In genomic region chr8:88390749-88391148, GRCm38 (mm10) we compare ENCODE assay signal across 9 mouse cellular contexts. TPM values are rescaled to one million over a fixed set of nuclear protein-coding genes. Genes with fewer than 3 reads are reported as not detected.
A peak's percentile ranks its signal among the peaks of the same experiment; 100 is the strongest.
DNase-seq lines count a peak whose midpoint lies in the region; ATAC-seq and TF ChIP-seq lines count a peak whose summit lies in the region.
"Had no signal": no experiment of that assay in that cellular context is flagged by ENCODE, and none has a peak within 500 bp of the region (broad histone marks: within the 10 kb centered on the region; RNA-seq: fewer than 3 reads in every experiment).

No protein-coding gene starts in this region.

- H3K4me3 ChIP-seq in midbrain, embryonic 11.5 days (ENCODE audit: low read depth, low read length): no peak overlapping the region
- H3K4me3 ChIP-seq in midbrain, embryonic 13.5 days (replicated peaks): no peak overlapping the region
- no peak overlapping the region for H3K4me3 ChIP-seq in liver, embryonic 14.5 days (ENCODE audit: insufficient read depth in 1 of 2, low read depth in 2 of 2, low read length in 2 of 2)
- no peak overlapping the region for H3K4me3 ChIP-seq in hindbrain, embryonic 12.5 days

- H3K9ac ChIP-seq in midbrain, embryonic 11.5 days (ENCODE audit: low read length): no peak overlapping the region
- H3K9ac ChIP-seq in midbrain, embryonic 13.5 days (replicated peaks): no peak overlapping the region
- H3K9ac ChIP-seq in liver, embryonic 14.5 days (replicated peaks): no peak overlapping the region
- no peak overlapping the region for H3K9ac ChIP-seq in hindbrain, embryonic 12.5 days

- 94% methylated on average over 1 of the region's 1 CpGs for WGBS in midbrain, embryonic 11.5 days
- WGBS in midbrain, embryonic 13.5 days: 88% methylated on average over 1 of the region's 1 CpGs
- 60% methylated on average over 1 of the region's 1 CpGs for WGBS in liver, embryonic 14.5 days (ENCODE audit: insufficient replicate concordance)
- WGBS in hindbrain, embryonic 12.5 days: 91% methylated on average over 1 of the region's 1 CpGs

- no peak overlapping the region for H3K4me2 ChIP-seq in midbrain, embryonic 11.5 days
- no peak overlapping the region for H3K4me2 ChIP-seq in midbrain, embryonic 13.5 days (replicated peaks)
- no peak overlapping the region for H3K4me2 ChIP-seq in liver, embryonic 14.5 days (ENCODE audit: low read depth)
- H3K4me2 ChIP-seq in hindbrain, embryonic 12.5 days (replicated peaks): no peak overlapping the region

- H3K27ac ChIP-seq in midbrain, embryonic 11.5 days (ENCODE audit: low read depth, low read length): no peak overlapping the region
- H3K27ac ChIP-seq in midbrain, embryonic 13.5 days: no peak overlapping the region
- no peak overlapping the region for H3K27ac ChIP-seq in liver, embryonic 14.5 days
- H3K27ac ChIP-seq in hindbrain, embryonic 12.5 days: no peak overlapping the region

- H3K4me1 ChIP-seq in midbrain, embryonic 11.5 days (ENCODE audit: control insufficient read depth, insufficient read depth, low read length): no peaks in the 10 kb centered on the region
- H3K4me1 ChIP-seq in midbrain, embryonic 13.5 days (replicated peaks): no peaks in the 10 kb centered on the region; the same call in 1 of the 2 replicates
- H3K4me1 ChIP-seq in liver, embryonic 14.5 days (replicated peaks; ENCODE audit: control insufficient read depth in 2 of 2, insufficient read depth in 2 of 2, low read length in 1 of 2): no peaks in the 10 kb centered on the region
- H3K4me1 ChIP-seq in hindbrain, embryonic 12.5 days: no peaks in the 10 kb centered on the region

- no peak for ATAC-seq in midbrain, embryonic 11.5 days (ENCODE audit: low FRiP score)
- no peak for ATAC-seq in midbrain, embryonic 13.5 days
- no peak for ATAC-seq in liver, embryonic 14.5 days (ENCODE audit: insufficient read depth)
- ATAC-seq in hindbrain, embryonic 12.5 days (ENCODE audit: low FRiP score): no peak
- ATAC-seq: inflammation-experienced regulatory T-cells, adult 6 months had no signal

- DNase-seq in midbrain, embryonic 11.5 days (ENCODE audit: low spot score, missing footprints): peak; percentile 64
- DNase-seq in T-cell, adult 2 months (ENCODE audit: low spot score): peak; percentile 20
- peak in 2 of 3 experiments; percentile 13 to 18 for DNase-seq in liver, embryonic 14.5 days (ENCODE audit: low read depth in 3 of 3, low spot score in 3 of 3)
- DNase-seq in thymus, postnatal 25 days: peak; percentile 62
- no peak for DNase-seq in layer of hippocampus, postnatal 10 days (ENCODE audit: low spot score in 2 of 2)
- no peak for DNase-seq in cerebellum, adult 9-10 months

- peak; percentile 77 for TF ChIP-seq CTCF in liver, embryonic 14.5 days (IDR thresholded peaks at IDR 0.05; ENCODE audit: low read depth)

- H3K9me3 ChIP-seq in midbrain, embryonic 11.5 days (ENCODE audit: control insufficient read depth, low read length): no peaks in the 10 kb centered on the region
- no peaks in the 10 kb centered on the region for H3K9me3 ChIP-seq in midbrain, embryonic 13.5 days
- no peaks in the 10 kb centered on the region for H3K9me3 ChIP-seq in liver, embryonic 14.5 days (ENCODE audit: control insufficient read depth, low read length)
- no peaks in the 10 kb centered on the region for H3K9me3 ChIP-seq in hindbrain, embryonic 12.5 days (replicated peaks)

- no peaks in the 10 kb centered on the region for H3K27me3 ChIP-seq in midbrain, embryonic 11.5 days (ENCODE audit: control insufficient read depth, insufficient read depth, low read length)
- no peaks in the 10 kb centered on the region for H3K27me3 ChIP-seq in midbrain, embryonic 13.5 days
- no peaks in the 10 kb centered on the region for H3K27me3 ChIP-seq in liver, embryonic 14.5 days (ENCODE audit: control insufficient read depth, insufficient read depth, low read length)
- H3K27me3 ChIP-seq in hindbrain, embryonic 12.5 days: no peaks in the 10 kb centered on the region

- H3K36me3 ChIP-seq in midbrain, embryonic 11.5 days (ENCODE audit: control insufficient read depth, insufficient read depth, low read length): no peaks in the 10 kb centered on the region
- no peaks in the 10 kb centered on the region for H3K36me3 ChIP-seq in midbrain, embryonic 13.5 days
- H3K36me3 ChIP-seq in liver, embryonic 14.5 days (replicated peaks; ENCODE audit: control insufficient read depth, insufficient read depth, low read depth): no peaks in the 10 kb centered on the region
- H3K36me3 ChIP-seq in hindbrain, embryonic 12.5 days: no peaks in the 10 kb centered on the region

- TF ChIP-seq EP300 in liver, embryonic 14.5 days (IDR thresholded peaks at IDR 0.05; ENCODE audit: low read depth): no peak

RNA-seq across cellular contexts. Expression of gene Brd7, which starts 28.8 kb away (rescaled TPM):
- polyA plus RNA-seq in midbrain, embryonic 11.5 days (2014; fragmentation: Nextera tagmentation; extraction: Ambion mirVana): 85.7 and 89.2 TPM in 2 replicates
- polyA plus RNA-seq in midbrain, embryonic 13.5 days (2015; fragmentation: Nextera tagmentation; extraction: Ambion mirVana): 72.0 and 79.9 TPM in 2 replicates
- polyA plus RNA-seq in liver, embryonic 14.5 days (2012; rRNA removed): 16.3 and 27.5 TPM in 2 replicates
- 35.5 and 37.1 TPM in 2 replicates for polyA plus RNA-seq in liver, embryonic 14.5 days (2014; fragmentation: Nextera tagmentation; extraction: Ambion mirVana)
- total RNA-seq in layer of hippocampus, postnatal 10 days (2021): 10 to 100 TPM; 63.4 to 68.8 TPM
- 92.0 and 99.1 TPM in 2 replicates for polyA plus RNA-seq in hindbrain, embryonic 12.5 days (2016; fragmentation: Nextera tagmentation; extraction: Ambion mirVana)

Comparison
In these comparisons a context has a peak if more than half of its experiments do, and no peak if none do; other contexts are left out.
1. DNase-seq: peak in midbrain, embryonic 11.5 days (single experiment), T-cell, adult 2 months (single experiment), liver, embryonic 14.5 days (2 of 3) and thymus, postnatal 25 days (single experiment); none in layer of hippocampus, postnatal 10 days (0 of 2) and cerebellum, adult 9-10 months (single experiment).